Mouse (Mus musculus) embryonic fibroblast, embryonic 13.5 days (primary cell): ENCODE results near the gene 4930469K13Rik. TPM values are rescaled to one million over a fixed set of nuclear protein-coding genes. Genes with fewer than 3 reads are reported as not detected.

Source experiments
- H3K27ac ChIP-seq: 2 replicates; pipeline ENCODE4 v1.5.1; 2012; ENCODE audit warnings: low read length, control low read depth, inconsistent platforms; ENCODE audit not compliant: insufficient read depth
- H3K4me1 ChIP-seq: 2 replicates; pipeline ENCODE4 v1.6.1; 2011; ENCODE audit warnings: low read length; ENCODE audit not compliant: control insufficient read depth, insufficient read depth
- H3K4me3 ChIP-seq: 2 replicates; pipeline ENCODE4 v1.5.1; 2011; ENCODE audit warnings: mild to moderate bottlenecking, control low read depth, low read length; ENCODE audit not compliant: insufficient read depth
- CTCF ChIP-seq: IDR thresholded peaks from 2 replicates; pipeline ENCODE4 v1.5.1; 2011; ENCODE audit warnings: mild to moderate bottlenecking, control low read depth, low read length, moderate library complexity, borderline replicate concordance; ENCODE audit not compliant: insufficient read depth
- POLR2A ChIP-seq: IDR thresholded peaks from 2 replicates; pipeline ENCODE4 v1.6.1; 2011; ENCODE audit warnings: low read depth, mild to moderate bottlenecking, control low read depth, low read length, moderate library complexity
- polyA plus RNA-seq: library from polyadenylated mRNA; stranded (reverse); fragments of >200 nt; gene quantifications from 2 replicates; pipeline ENCODE4 v1.2.4, GENCODE M21; 2011; ENCODE audit warnings: low read depth; ENCODE audit not compliant: missing spikeins, insufficient read length

The 4930469K13Rik gene
- polyA plus RNA-seq, 1 experiment: not detected

DNA sequence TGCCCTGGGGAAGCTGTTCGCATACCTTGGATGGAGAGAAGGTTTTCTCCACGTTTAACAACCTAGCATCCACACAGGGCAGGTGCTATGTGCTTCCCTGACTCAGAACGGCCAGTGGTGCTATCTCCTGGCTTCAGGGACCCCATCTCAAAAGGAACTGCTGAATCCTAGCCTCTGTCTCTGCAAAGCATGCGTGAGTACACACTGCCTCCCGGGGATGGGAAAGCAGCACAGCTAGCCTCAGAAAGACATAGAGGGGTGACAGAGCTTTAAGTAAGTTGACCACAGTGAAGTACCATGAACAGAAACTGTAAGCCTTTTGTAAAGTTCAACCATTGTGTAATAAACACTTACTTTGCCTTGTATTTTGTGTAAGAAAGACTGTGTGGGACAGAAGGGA, 104.9 kb downstream of the 4930469K13Rik start:
- Histone ChIP-seq H3K4me1 (no peaks in the 10 kb centered on the region), H3K27ac (no peak overlapping the region), H3K4me3 (no peak overlapping the region)
- TF ChIP-seq POLR2A (no peak), CTCF (no peak)

DNA sequence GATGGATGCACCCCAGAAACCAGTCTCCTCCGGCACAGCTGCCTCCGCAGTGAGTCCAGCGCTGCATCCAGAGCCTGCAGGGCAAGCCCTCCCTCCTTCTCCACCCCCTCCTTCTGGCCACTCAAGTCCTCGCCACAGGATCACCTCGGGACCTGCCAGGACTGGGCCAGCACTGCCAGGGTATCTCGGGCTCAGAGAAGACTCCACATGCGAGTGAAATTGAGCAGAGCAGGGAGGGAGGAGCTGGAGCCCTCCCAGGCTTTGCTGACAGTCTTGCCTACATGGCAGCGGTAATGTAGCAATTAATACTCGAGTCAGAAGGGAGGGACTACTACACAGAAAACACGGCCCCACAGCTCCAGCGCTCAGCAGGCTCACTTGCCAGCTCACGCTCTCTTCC, 105.4 kb downstream of the 4930469K13Rik start, which contains the start of gene Kcnip1:
TSS of gene Kcnip1 (minus strand) at position 215 of the 400 bp plus-strand sequence.
- no peak within 1 kb of the TSS for H3K4me3 ChIP-seq
- TF ChIP-seq POLR2A (no peak), CTCF (no peak)
- no peak within 1 kb of the TSS for H3K27ac ChIP-seq
- H3K4me1 ChIP-seq: no peaks in the 10 kb centered on the region

DNA sequence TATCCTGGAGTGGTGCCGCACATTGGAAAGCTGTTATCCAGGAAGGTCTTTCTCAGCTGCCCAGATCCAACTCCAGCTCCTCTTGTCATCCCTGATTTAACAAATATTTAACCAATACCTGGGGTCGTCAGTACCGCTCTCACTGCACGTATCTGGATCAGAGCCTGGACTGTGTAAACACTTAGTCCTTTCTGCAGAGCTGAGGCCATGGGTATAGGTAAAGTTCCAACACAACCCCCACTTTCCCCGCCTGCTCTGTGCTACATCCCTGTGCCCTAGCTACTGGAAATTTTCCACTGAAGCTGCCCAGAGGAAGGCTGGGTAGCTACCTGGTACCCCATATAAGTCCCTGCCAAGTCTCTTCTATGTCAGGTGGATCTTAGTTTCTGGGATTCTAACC, 108.4 kb downstream of the 4930469K13Rik start:
- H3K4me3 ChIP-seq: no peak overlapping the region
- H3K4me1 ChIP-seq: no peaks in the 10 kb centered on the region
- H3K27ac ChIP-seq: no peak overlapping the region
- TF ChIP-seq POLR2A: no peak
- TF ChIP-seq CTCF: no peak

DNA sequence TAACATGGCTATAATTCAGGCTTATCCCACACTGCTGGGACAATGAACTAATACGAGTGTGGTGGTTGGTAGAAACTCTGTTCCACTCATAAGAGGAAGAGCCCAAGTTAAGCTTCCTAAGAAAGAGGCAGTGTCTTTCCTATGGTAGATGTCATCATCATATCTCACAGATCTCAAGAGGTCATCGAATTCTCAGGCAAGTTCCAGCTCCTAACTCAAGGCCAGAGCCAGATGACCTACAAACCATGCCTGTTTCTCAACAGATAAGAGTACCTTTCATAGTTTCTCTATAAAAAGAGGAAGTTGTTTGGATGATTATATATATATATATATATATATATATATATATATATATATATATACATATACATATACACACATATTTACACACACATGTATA, 111.8 kb downstream of the 4930469K13Rik start:
- Histone ChIP-seq H3K27ac (no peak overlapping the region), H3K4me1 (no peaks in the 10 kb centered on the region), H3K4me3 (no peak overlapping the region)
- TF ChIP-seq POLR2A: no peak
- TF ChIP-seq CTCF: no peak

DNA sequence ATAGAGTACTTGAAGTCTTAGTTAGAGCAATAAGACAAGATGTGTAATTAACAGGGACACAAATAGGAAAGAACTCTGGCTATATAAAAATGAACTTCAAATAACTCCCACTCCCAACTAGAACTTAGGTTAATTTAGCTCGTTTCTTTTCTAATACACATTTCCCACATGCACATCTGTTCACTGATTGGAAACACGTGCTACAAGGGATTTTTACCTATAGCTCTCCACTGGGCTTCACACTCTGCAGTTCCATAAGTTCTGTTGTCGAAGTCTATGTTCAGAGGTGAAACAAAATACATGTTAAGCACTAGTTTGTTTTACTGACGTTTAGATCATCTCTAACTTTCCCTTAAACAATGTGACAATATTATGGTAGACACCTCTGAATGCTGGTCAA, 118.2 kb downstream of the 4930469K13Rik start:
- Histone ChIP-seq H3K27ac (no peak overlapping the region), H3K4me1 (peaks cover 4% of the 10 kb centered on the region; the same call in 1 of the 2 replicates), H3K4me3 (no peak overlapping the region)
- TF ChIP-seq POLR2A: no peak
- TF ChIP-seq CTCF: no peak

DNA sequence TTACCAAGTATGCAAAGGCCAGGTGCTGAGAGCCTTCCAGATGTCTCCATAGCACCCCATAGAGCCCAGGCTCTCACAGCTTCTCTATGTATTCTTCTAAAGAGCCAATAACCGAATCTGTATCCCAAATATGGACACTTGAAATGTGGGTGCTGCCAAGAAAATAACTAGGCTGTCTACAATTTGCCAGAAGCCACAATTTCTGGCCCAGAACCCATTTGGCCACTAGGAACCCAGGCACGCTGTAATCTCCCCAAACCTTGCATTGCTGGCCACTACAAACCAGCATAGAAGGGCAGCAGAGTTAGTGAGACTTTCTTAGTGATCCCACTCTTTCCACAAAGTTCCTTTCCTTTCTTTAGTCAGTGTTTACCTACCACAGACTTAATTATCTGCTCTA, 123.2 kb downstream of the 4930469K13Rik start:
- no peak overlapping the region for H3K27ac ChIP-seq
- TF ChIP-seq CTCF (no peak), POLR2A (no peak)
- H3K4me3 ChIP-seq: no peak overlapping the region
- no peaks in the 10 kb centered on the region for H3K4me1 ChIP-seq

DNA sequence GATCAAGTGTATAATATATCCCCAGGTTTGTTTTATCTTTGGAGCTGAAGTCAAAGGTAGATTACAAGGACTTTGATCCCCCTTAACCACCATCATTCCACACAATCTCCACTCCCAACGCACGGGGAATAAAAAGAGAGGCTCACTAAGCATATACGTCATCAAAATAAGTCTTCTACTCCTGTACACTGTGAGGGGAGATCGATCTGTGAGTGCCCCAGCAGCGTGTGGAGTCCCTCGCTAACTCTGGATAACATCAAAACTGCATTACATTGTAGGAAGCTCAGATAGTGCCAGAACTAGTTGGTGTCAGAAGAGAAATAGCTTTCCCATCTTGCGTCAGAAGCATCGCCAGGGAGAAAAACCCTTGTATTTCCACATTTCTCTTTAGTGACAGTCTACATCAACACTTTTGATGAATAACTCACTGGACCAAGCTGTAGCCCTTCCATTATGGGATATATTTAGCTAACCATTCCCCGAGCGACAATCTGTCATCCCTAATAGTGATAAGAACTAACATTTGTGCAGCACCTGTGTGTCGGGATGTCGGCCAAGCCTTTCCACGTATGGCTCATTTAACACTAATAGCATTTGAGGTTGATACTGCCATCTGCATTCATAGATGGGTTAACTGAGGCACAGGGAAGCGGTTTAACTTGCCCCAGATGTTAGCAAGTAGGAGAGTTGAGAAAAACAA, 123.9 kb downstream of the 4930469K13Rik start:
- Histone ChIP-seq H3K4me3 (no peak overlapping the region), H3K27ac (no peak overlapping the region), H3K4me1 (no peaks in the 10 kb centered on the region)
- no peak for TF ChIP-seq POLR2A

DNA sequence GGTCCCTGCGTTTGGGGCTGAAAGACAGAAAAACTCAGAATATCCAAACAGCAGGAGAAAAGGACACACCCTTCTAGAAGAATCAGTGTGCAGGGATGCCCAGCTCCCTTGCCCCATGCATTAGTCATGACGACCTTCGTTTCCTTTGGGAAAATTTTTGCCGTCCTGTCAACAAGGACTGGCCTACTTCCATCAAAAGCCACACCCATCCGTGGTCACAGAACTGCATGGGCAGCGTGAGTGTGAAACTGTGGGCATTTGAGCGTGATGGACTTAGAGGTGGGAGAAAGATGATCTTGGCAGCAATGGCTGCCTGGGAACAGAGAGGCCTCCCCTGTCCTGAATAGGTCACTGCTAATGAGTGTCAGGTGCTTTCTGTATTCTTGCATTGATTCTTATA, 126.2 kb downstream of the 4930469K13Rik start:
- H3K27ac ChIP-seq: no peak overlapping the region
- TF ChIP-seq POLR2A (no peak), CTCF (no peak)
- no peak overlapping the region for H3K4me3 ChIP-seq
- H3K4me1 ChIP-seq: no peaks in the 10 kb centered on the region

DNA sequence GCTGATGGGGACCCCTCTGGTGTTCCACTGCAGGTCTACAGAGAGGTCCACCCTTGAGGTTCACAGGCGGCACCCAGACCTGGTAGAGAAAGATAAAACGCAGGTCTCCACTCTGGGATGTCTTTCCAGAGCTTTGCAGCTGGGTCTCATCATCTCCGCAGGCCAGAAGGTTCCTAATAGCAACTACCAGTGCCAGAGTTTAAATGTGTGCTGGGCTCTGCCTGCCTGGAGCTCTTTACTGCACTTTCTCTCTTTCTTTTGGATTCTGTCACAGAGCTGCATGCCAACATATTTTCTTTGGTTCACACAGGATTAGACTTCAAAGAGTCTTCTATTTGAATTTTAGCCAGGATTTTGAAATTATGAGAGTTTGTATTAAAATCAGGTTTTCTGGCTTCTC, 129.2 kb downstream of the 4930469K13Rik start:
- no peak overlapping the region for H3K4me3 ChIP-seq
- H3K4me1 ChIP-seq: no peaks in the 10 kb centered on the region
- TF ChIP-seq CTCF (no peak), POLR2A (no peak)
- H3K27ac ChIP-seq: no peak overlapping the region

DNA sequence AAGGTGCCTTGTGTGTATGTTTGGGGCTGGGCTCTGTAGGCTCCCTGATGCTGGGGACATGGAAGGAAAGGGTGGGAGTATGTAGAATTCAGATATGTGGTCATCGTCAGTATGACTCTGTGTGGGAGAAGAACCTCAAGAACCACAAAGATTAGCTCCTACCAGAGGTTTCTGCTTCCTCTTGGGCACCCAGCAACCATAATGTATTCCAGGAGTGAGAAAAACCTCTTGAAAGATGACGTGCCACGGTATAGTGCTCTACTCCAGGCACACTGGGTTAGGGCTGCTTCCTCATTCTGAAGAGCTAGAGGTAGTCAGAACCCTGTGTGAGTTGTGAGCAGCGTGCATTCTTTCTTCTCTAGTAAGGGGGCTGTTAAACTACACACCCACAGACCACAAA, 130.6 kb downstream of the 4930469K13Rik start:
- no peak overlapping the region for H3K4me3 ChIP-seq
- H3K27ac ChIP-seq: no peak overlapping the region
- TF ChIP-seq POLR2A (no peak), CTCF (no peak)
- 0 out of 2 replicates have a peak, but pooled peaks cover under 1% of the 10 kb centered on the region for H3K4me1 ChIP-seq
